Mouse (Mus musculus) kidney, postnatal 0 days (tissue): ENCODE measurements around the gene Sh2b3. TPM values are rescaled to one million over a fixed set of nuclear protein-coding genes. Genes with fewer than 3 reads are reported as not detected.

Experiments
- ATAC-seq: fragments of 200-750 bp; cut with Nextera tagmentation; replicated peaks from 2 replicates; pipeline ENCODE4 v1.8.0; 2017; ENCODE audit warnings: low read depth, moderate number of reproducible peaks, moderate TSS enrichment, moderate library complexity; ENCODE audit not compliant: low FRiP score
- DNase-seq: peaks from one replicate; pipeline ENCODE4 v3.0.0-alpha.2; 2016; ENCODE audit warnings: low spot score
- H3K27ac ChIP-seq: fragments of 300-500 bp; sonication (generic); 2 replicates; pipeline ENCODE4 v1.5.1; 2014; ENCODE audit warnings: mild to moderate bottlenecking
- H3K27me3 ChIP-seq: fragments of 300-500 bp; sonication (generic); 2 replicates; pipeline ENCODE4 v1.6.1; 2014; ENCODE audit warnings: low read length, mixed read lengths; ENCODE audit not compliant: insufficient read depth
- H3K36me3 ChIP-seq: fragments of 300-500 bp; sonication (generic); 2 replicates; pipeline ENCODE4 v1.6.1; 2014; ENCODE audit warnings: low read length, mixed read lengths; ENCODE audit not compliant: insufficient read depth
- H3K4me1 ChIP-seq: fragments of 300-500 bp; sonication (generic); replicated peaks from 2 replicates; pipeline ENCODE4 v1.6.1; 2014; ENCODE audit warnings: antibody characterized with exemption, low read length, mixed read lengths; ENCODE audit not compliant: insufficient read depth
- H3K4me2 ChIP-seq: fragments of 300-500 bp; sonication (generic); 2 replicates; pipeline ENCODE4 v1.6.1; 2014; ENCODE audit warnings: mild to moderate bottlenecking, low read length, moderate library complexity, mixed read lengths
- H3K4me3 ChIP-seq: fragments of 300-500 bp; sonication (generic); replicated peaks from 2 replicates; pipeline ENCODE4 v1.5.1; 2014; ENCODE audit warnings: low read depth, low read length
- H3K9ac ChIP-seq: fragments of 300-500 bp; sonication (generic); 2 replicates; pipeline ENCODE4 v1.6.1; 2014; ENCODE audit warnings: low read depth, low read length
- H3K9me3 ChIP-seq: fragments of 300-500 bp; sonication (generic); replicated peaks from 2 replicates; pipeline ENCODE4 v1.6.1; 2016; ENCODE audit warnings: low read length, inconsistent platforms, mixed read lengths
- CTCF ChIP-seq: IDR thresholded peaks from 2 replicates; pipeline ENCODE4 v1.5.1; 2016; ENCODE audit warnings: antibody characterized with exemption, low read depth, mild to moderate bottlenecking, moderate library complexity
- WGBS: fragments of 180-500 bp; shearing (Covaris S2); extraction: QIAGEN DNeasy Blood & Tissue Kit; methylation state at CpG from one replicate; pipeline ENCODE4 v1.1.7; 2014; 5-methylcytosine and 5-hydroxymethylcytosine counted together
- polyA plus RNA-seq: library from polyadenylated mRNA; unstranded; fragments of >200 nt; fragmentation: Nextera tagmentation; extraction: Ambion mirVana; gene quantifications from 2 replicates; pipeline ENCODE4 v1.2.1, GENCODE M21; 2015

Gene Sh2b3
- polyA plus RNA-seq, 1 experiment from 2014 or later: 21.0 TPM

DNA sequence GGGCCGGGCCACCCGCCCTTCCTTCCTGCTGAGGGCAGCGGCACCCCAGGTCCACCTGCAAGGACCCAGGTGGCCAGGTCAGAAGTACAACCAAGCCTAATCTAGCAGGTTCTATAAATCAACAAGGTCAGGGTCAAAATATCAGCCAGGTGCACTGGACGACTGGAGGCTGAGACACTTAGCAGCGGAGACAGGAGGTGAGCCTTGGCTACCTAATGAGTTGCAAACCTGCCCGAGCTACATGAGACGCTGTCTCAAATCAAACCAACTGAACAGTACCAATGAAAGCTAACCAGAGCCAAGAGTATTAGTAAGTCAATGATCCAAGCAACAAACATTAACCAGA lies 1.7 kb upstream of the Sh2b3 start:
- H3K9ac ChIP-seq: peak overlapping the region; percentile 59
- peak overlapping the region; percentile 85 for H3K27ac ChIP-seq
- peak overlapping the region; percentile 85 for H3K4me3 ChIP-seq
- peak overlapping the region; percentile 75 for H3K4me2 ChIP-seq
- TF ChIP-seq CTCF: no peak
- no peaks in the 10 kb centered on the region; the same call in 1 of the 2 replicates for H3K27me3 ChIP-seq
- WGBS: 21% methylated on average over 7 of the region's 7 CpGs
- DNase-seq (no peak), ATAC-seq (no peak)
- H3K36me3 ChIP-seq: no peaks in the 10 kb centered on the region
- peaks cover 42% of the 10 kb centered on the region for H3K4me1 ChIP-seq
- no peaks in the 10 kb centered on the region for H3K9me3 ChIP-seq

DNA sequence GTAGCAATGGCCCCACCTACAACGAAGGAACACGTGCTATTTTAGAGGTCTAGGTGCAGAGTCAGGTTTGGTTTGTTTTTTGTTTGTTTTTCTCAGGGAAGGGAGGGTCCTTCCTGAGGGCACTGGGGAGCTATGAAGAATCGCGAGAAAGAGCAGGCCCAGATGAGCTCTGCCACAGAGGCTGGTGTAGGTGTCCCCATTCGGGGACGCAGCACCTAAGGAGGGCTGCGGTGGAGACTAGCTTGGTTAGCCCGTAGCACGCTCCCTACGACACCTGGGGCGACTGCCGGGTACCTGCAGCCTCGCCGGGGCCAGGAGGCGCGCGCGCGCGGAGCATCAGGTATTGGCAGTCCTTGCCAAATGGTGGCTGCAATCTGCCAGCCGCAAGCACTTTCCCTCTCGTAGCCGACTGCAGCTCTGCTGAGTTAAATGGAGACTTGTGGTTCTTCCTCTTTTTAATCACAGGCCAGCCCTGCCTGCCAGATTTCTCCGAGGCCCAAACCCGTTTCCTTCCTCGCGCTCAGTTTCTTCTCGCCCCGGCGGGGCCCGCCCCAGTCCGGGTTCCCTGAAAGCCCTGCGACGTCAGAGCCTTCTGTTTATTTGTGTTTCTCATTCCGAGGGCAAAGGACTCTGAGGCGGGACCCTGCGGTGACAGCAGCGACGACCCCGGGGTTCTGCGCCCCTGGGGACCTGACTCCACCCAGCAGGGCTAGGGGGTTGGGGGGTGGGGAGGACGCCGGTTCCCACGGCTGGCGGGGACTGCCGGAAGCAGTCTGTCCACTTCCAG lies 1.1 kb upstream of the Sh2b3 start:
- Histone ChIP-seq H3K4me3 (peak overlapping the region; percentile 85), H3K4me1 (peaks cover 47% of the 10 kb centered on the region), H3K27ac (peak overlapping the region; percentile 85), H3K9ac (peak overlapping the region; percentile 59), H3K27me3 (no peaks in the 10 kb centered on the region; the same call in 1 of the 2 replicates), H3K36me3 (no peaks in the 10 kb centered on the region), H3K9me3 (no peaks in the 10 kb centered on the region), H3K4me2 (peak overlapping the region; percentile 75)
- TF ChIP-seq CTCF: no peak
- WGBS: under 1% methylated on average over 46 of the region's 46 CpGs
- no peak for ATAC-seq
- DNase-seq: peak; percentile 66

- H3K27me3 ChIP-seq: no peaks in the 10 kb centered on the region
- peak overlapping the region; percentile 93 for H3K27ac ChIP-seq
- peak overlapping the region; percentile 83 for H3K9ac ChIP-seq
- ATAC-seq: peak; percentile 83
- peak overlapping the region; percentile 75 for H3K4me2 ChIP-seq
- peaks cover 51% of the 10 kb centered on the region for H3K4me1 ChIP-seq
- no peaks in the 10 kb centered on the region for H3K36me3 ChIP-seq
- under 1% methylated on average over 63 of the region's 77 CpGs for WGBS
- H3K9me3 ChIP-seq: no peaks in the 10 kb centered on the region
- peak overlapping the region; percentile 85 for H3K4me3 ChIP-seq
- TF ChIP-seq CTCF: peak; percentile 32; the same call in 1 of the 2 replicates
- peak; percentile 98 for DNase-seq
Measured at GRCm38 (mm10) chr5:121836692-121837415, 592 bp downstream of the Sh2b3 start.

GRCm38 (mm10) chr5:121835949-121836691 lies 1.3 kb downstream of the Sh2b3 start:
- Histone ChIP-seq H3K27ac (peak overlapping the region; percentile 93), H3K4me1 (peaks cover 51% of the 10 kb centered on the region), H3K4me3 (peak overlapping the region; percentile 85), H3K9me3 (no peaks in the 10 kb centered on the region), H3K27me3 (no peaks in the 10 kb centered on the region), H3K4me2 (peak overlapping the region; percentile 75), H3K36me3 (0 out of 2 replicates have a peak, but pooled peaks cover 3% of the 10 kb centered on the region), H3K9ac (peak overlapping the region; percentile 83)
- WGBS: under 1% methylated on average over 50 of the region's 51 CpGs
- no peak for TF ChIP-seq CTCF
- no peak; the same call in 1 of the 2 replicates for ATAC-seq
- DNase-seq: peak; percentile 61

DNA sequence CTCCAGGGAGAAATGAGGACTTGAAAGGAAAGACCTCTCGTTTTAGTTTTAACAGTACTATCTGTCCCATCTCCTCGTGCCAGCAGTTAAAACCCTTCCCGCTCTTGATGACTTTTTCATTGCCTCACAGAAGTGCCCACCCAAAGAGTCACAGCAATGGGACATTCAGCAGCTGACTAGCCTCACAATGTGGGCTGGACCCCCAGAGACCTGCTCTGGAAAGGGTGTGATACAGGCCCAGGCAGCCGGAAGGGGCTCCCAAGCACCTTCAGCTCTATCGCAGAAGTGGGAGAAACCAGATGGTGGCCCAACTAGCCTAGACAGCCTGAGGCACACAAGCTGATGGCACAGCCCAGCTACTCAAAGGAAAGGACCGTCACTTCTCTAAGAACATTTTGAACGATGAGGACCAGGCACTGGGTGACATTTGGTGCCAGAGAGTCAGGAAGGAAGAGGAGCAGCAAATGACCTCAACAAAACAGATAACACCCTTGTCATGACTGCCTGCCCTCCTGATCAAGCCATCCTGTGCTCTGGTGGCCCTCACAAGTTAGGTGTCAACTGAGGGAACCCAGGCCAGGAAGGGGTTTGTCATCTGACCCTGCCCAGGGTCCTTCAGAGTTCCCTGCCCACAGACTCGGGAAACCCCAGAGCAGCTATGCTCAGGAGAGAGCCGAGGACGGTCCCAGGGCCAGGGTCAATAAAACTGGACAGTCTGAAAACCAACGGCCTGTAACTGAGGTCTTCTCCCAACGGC lies 2.3 kb downstream of the Sh2b3 start:
- ATAC-seq: no peak
- TF ChIP-seq CTCF: no peak
- H3K36me3 ChIP-seq: 0 out of 2 replicates have a peak, but pooled peaks cover 3% of the 10 kb centered on the region
- WGBS: 14% methylated on average over 12 of the region's 12 CpGs
- peak overlapping the region; percentile 83 for H3K9ac ChIP-seq
- peaks cover 51% of the 10 kb centered on the region for H3K4me1 ChIP-seq
- peak overlapping the region; percentile 93 for H3K27ac ChIP-seq
- DNase-seq: peak; percentile 39
- peak overlapping the region; percentile 75 for H3K4me2 ChIP-seq
- H3K4me3 ChIP-seq: peak overlapping the region; percentile 85
- H3K27me3 ChIP-seq: no peaks in the 10 kb centered on the region
- no peaks in the 10 kb centered on the region for H3K9me3 ChIP-seq
